Mouse (Mus musculus) forebrain, embryonic 15.5 days (tissue): ENCODE measurements around the gene Soat2. TPM values are rescaled to one million over a fixed set of nuclear protein-coding genes. Genes with fewer than 3 reads are reported as not detected.

Source experiments
- ATAC-seq: fragments of 200-750 bp; cut with Nextera tagmentation; replicated peaks from 2 replicates; pipeline ENCODE4 v1.8.0; 2017; ENCODE audit warnings: mild to moderate bottlenecking, moderate TSS enrichment, moderate library complexity
- H3K27ac ChIP-seq: fragments of 300-500 bp; sonication (generic); replicated peaks from 2 replicates; pipeline ENCODE4 v1.5.1; 2015; ENCODE audit warnings: mild to moderate bottlenecking, inconsistent platforms
- H3K27me3 ChIP-seq: fragments of 300-500 bp; sonication (generic); 2 replicates; pipeline ENCODE4 v1.6.1; 2015; ENCODE audit warnings: inconsistent platforms
- H3K36me3 ChIP-seq: fragments of 300-500 bp; sonication (generic); 2 replicates; pipeline ENCODE4 v1.6.1; 2015; ENCODE audit warnings: mild to moderate bottlenecking, inconsistent platforms
- H3K4me1 ChIP-seq: fragments of 300-500 bp; sonication (generic); 2 replicates; pipeline ENCODE4 v1.6.1; 2015; ENCODE audit warnings: inconsistent platforms
- H3K4me2 ChIP-seq: fragments of 300-500 bp; sonication (generic); replicated peaks from 2 replicates; pipeline ENCODE4 v1.6.1; 2015; ENCODE audit warnings: mild to moderate bottlenecking, inconsistent platforms
- H3K4me3 ChIP-seq: fragments of 300-500 bp; sonication (generic); 2 replicates; pipeline ENCODE4 v1.5.1; 2015; ENCODE audit warnings: mild to moderate bottlenecking, inconsistent platforms
- H3K9ac ChIP-seq: fragments of 300-500 bp; sonication (generic); replicated peaks from 2 replicates; pipeline ENCODE4 v1.6.1; 2015; ENCODE audit warnings: mild to moderate bottlenecking, inconsistent platforms
- H3K9me3 ChIP-seq: fragments of 300-500 bp; sonication (generic); 2 replicates; pipeline ENCODE4 v1.6.1; 2016; ENCODE audit warnings: inconsistent platforms
- WGBS: fragments of 180-500 bp; shearing (Covaris S2); methylation state at CpG from one replicate; pipeline ENCODE4 v1.1.7; 2015; ENCODE audit warnings: mixed read lengths; 5-methylcytosine and 5-hydroxymethylcytosine counted together
- polyA plus RNA-seq: library from polyadenylated mRNA; unstranded; fragments of >200 nt; fragmentation: Nextera tagmentation; extraction: Ambion mirVana; gene quantifications from 2 replicates; pipeline ENCODE4 v1.2.1, GENCODE M21; 2015

The Soat2 gene
- polyA plus RNA-seq, 1 experiment from 2014 or later = not detected

DNA sequence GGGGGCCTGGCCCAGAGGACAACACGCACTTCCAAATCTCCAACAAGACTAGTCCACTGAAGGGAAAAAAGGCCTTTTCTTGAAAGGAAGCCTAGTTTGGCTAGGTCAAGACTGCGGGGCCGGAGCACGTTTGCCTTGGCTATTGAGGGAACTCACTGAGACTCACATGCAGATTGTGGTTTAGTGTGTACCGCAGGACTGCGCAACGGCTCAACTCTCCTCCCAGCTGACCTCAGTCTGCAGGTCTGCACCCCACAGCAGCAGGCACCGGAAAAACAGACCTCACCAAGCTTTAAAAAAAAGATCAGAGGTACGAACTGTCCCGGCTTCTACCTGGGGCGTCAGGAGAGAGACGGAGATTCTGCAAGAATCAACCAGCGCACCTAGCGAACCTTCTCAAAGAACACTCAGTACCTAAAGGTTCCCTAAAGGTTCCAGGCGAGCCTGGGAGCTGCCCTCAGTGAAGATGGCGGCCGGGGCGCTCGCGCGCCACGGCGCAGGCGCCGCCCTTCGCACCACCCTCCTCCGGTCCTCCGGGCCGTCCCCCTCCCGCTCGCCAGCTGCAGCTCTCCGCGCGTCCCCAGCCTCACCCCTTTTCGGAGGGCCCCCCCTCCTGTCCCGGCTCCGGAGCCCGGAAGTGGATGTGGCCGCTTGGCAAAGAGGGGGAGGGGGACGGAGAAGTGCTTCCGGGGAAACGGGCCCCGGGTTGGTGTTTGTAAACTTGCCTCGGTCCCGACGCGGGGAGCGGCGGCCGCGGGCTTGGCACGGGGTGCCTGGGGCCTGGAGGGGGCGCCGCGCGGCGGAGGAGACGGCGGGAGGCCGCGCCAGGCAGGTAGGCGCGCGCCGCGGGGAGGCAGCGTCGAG, 52.9 kb downstream of the Soat2 start, which contains the start of gene Zfp740:
Gene Zfp740 (plus strand): TSS at position 279 of the 864 bp plus-strand sequence.
- H3K27ac ChIP-seq = peak within 1 kb of the TSS; percentile 99
- under 1% methylated on average over 57 of the region's 68 CpGs for WGBS

DNA sequence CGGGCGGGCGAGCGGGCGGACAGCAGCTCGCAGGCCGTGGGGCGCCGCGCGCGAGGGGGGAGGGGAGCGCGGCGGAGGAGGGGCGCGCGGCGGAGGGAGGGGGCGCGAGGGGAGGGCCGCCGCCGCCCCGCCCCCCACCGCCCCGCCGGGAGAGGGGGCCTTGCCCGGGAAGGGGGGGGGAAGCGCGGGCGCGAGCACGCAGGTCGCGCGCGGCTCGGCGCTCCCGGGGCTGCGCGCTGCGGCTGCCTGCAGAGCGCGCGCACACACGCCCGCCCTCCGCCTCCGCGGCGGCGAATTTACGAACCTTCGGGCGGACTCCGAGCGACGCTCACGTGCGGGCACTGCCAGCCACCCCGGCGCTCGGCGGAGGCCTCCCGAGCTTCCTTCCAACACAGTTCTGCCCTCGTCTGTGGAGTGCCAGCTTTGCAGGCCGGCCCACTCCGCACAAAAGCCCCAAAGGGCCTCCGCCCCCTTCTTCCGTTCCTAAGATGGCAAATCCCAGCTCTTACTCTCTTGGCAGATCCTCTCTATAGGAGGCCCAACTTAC, 53.6 kb downstream of the Soat2 start:
- Histone ChIP-seq H3K4me2 (peak overlapping the region; percentile 61), H3K36me3 (peaks cover 19% of the 10 kb centered on the region), H3K9ac (peak overlapping the region; percentile 89), H3K4me1 (peaks cover 45% of the 10 kb centered on the region), H3K4me3 (peak overlapping the region; percentile 85), H3K27me3 (no peaks in the 10 kb centered on the region), H3K9me3 (no peaks in the 10 kb centered on the region), H3K27ac (peak overlapping the region; percentile 99)
- 0% methylated on average over 39 of the region's 72 CpGs for WGBS
- ATAC-seq = peak; percentile 47

More for the DNA sequence above, 52.9 kb downstream of the Soat2 start, which contains the start of gene Zfp740:
- Histone ChIP-seq H3K9me3 (no peaks in the 10 kb centered on the region), H3K36me3 (peaks cover 12% of the 10 kb centered on the region), H3K27me3 (no peaks in the 10 kb centered on the region), H3K4me1 (peaks cover 45% of the 10 kb centered on the region), H3K9ac (peak within 1 kb of the TSS; percentile 89), H3K4me2 (peak within 1 kb of the TSS; percentile 61), H3K4me3 (peak within 1 kb of the TSS; percentile 85)
- peak; percentile 97 for ATAC-seq

DNA sequence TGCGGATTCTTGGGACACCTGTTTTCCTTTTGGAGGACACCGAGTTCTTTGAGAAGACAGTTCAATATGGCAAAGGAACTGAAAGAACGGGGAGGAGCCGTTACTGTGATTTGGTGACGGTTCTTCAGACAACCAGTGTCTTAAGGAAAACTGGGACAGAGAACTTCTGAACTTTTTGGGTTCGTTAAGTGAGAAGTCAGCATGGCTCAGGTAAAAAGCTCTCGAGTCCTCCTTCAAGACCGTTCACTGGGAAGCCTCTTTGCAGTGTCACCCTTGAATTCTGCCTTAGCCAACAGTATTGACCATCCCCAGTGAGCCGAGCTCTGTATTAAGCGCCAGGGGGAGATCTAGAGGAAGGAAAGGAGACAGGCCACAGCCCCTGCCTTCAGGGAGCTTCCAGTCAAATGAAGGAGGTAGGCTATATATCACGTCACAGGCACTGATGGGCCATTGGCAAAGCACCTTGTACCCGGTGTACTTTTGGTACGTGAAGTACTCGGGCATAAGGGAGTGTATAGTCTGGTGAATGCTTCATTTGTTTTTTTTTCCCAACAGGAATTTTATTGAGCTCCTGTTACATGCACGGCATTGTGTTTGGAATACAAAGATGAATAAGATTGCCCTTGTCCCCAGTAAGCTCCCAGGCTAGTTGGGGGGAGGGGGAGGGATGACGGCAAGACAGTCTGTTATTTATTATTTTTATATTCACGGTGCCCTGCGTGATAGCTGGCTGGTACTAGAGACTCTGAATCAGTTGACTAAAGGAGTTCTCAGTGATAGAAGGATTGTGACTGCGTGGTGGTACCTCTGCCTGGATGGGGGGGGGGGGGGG, 54.6 kb downstream of the Soat2 start, which contains the start of gene Csad:
Gene Csad (minus strand): TSS at position 51 of the 832 bp plus-strand sequence.
- Histone ChIP-seq H3K27ac (peak within 1 kb of the TSS; percentile 99), H3K4me3 (peak within 1 kb of the TSS; percentile 85), H3K36me3 (peaks cover 25% of the 10 kb centered on the region), H3K9me3 (no peaks in the 10 kb centered on the region), H3K27me3 (no peaks in the 10 kb centered on the region), H3K9ac (peak within 1 kb of the TSS; percentile 89), H3K4me1 (peaks cover 45% of the 10 kb centered on the region), H3K4me2 (peak within 1 kb of the TSS; percentile 61)
- 45% methylated on average over 19 of the region's 19 CpGs for WGBS
- no peak for ATAC-seq

DNA sequence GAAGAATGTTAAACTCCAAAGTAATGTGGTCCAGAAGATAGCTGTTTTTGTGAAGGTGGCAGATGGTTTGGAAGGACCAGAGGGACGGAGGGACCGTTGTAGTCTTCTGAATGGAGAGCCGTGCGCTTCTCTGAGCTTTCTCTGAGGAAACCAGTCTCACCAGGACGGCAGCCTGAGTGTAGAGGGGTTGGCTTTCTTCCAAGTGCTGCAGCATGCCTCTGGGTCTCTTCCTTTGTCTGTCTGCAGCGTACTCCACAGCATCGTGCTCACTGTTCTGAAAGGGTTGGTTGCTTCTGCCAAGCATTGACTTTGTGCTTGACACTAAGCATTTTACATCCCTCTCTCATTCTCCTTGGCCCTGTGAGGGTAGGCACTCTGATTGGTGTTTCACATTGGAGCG, 55.5 kb downstream of the Soat2 start:
- Histone ChIP-seq H3K27ac (peak overlapping the region; percentile 99), H3K9ac (peak overlapping the region; percentile 89), H3K4me2 (peak overlapping the region; percentile 61), H3K4me3 (peak overlapping the region; percentile 85), H3K27me3 (no peaks in the 10 kb centered on the region), H3K9me3 (no peaks in the 10 kb centered on the region), H3K4me1 (peaks cover 45% of the 10 kb centered on the region), H3K36me3 (peaks cover 34% of the 10 kb centered on the region)
- peak; percentile 27; the same call in 1 of the 2 replicates for ATAC-seq
- 11% methylated on average over 8 of the region's 8 CpGs for WGBS

DNA sequence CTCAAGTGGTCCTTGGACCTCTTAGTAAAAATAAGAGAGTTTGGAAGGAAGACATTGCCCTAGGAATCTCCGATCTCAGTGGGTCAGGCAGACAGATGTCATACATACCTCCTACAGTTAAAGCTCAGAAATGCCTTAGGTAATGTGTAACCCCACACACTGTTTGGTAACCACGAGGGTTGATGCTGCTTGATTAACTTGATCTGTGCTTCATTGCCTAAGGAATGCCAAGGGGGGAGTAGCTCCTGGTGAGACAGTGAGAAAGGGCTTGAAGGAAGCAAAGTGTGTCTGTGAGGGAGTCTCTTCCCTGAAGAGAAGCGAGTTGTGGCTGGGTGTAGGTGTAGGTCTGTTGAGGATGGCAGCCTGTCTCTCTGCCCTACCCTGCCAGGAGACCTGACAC, 57.0 kb downstream of the Soat2 start:
- H3K4me3 ChIP-seq = no peak overlapping the region
- peak overlapping the region; percentile 9; the same call in 1 of the 2 replicates for H3K9ac ChIP-seq
- no peak overlapping the region for H3K27ac ChIP-seq
- no peaks in the 10 kb centered on the region for H3K27me3 ChIP-seq
- no peak for ATAC-seq
- H3K36me3 ChIP-seq = peaks cover 44% of the 10 kb centered on the region
- H3K9me3 ChIP-seq = no peaks in the 10 kb centered on the region
- 0 out of 2 replicates have a peak overlapping the region, but pooled peaks have one; percentile 4 for H3K4me2 ChIP-seq
- whole genome bisulfite sequencing = 84% methylated on average over 3 of the region's 3 CpGs
- peaks cover 43% of the 10 kb centered on the region for H3K4me1 ChIP-seq

DNA sequence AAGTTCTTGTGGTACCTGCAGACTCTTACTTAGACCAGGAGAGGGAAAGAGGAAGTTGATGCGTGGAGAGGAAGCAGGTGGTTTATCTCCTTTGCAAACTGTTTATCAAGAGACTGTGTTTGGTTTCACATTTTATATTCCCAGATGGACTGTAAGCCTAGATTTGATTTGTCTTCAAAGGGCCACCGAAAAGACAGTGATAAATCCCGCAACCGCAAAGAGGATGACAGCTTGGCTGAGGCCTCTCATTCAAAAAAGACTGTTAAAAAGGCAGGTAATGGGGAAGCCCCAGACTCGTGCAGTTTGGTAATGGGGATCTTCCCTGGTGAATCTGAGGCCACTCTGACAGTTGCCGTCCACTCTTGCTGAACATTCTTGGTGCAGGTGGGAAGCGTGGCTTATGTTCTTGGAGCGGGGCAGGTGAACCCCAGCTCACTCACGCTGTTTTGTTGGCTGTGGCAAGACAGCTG, 57.8 kb downstream of the Soat2 start:
- WGBS = 92% methylated on average over 9 of the region's 9 CpGs
- no peak overlapping the region for H3K27ac ChIP-seq
- H3K9me3 ChIP-seq = no peaks in the 10 kb centered on the region
- H3K36me3 ChIP-seq = peaks cover 51% of the 10 kb centered on the region
- no peak overlapping the region for H3K4me2 ChIP-seq
- no peaks in the 10 kb centered on the region for H3K27me3 ChIP-seq
- H3K9ac ChIP-seq = no peak overlapping the region
- H3K4me1 ChIP-seq = peaks cover 37% of the 10 kb centered on the region
- ATAC-seq = no peak
- no peak overlapping the region for H3K4me3 ChIP-seq

DNA sequence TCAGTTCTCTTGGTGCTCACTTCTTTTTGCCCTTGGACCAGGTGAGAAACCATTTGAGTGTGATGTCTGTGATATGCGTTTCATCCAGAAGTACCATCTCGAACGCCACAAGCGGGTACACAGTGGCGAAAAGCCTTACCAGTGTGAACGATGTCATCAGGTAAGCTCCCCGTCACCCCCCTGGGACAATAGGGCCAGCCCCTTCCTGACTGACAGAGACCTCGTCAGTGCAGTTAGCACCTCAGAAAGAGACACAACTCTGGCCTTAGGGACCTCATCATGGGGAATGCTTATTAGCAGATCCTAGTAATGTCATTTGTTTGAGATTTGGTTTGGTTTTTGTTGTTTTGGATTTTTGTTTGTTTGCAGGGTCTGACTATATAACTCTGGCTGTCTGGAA, 58.8 kb downstream of the Soat2 start:
- Histone ChIP-seq H3K9me3 (no peaks in the 10 kb centered on the region), H3K9ac (no peak overlapping the region), H3K4me3 (no peak overlapping the region), H3K4me2 (no peak overlapping the region), H3K36me3 (peaks cover 61% of the 10 kb centered on the region), H3K27ac (no peak overlapping the region), H3K27me3 (no peaks in the 10 kb centered on the region), H3K4me1 (peaks cover 37% of the 10 kb centered on the region)
- WGBS = 88% methylated on average over 8 of the region's 8 CpGs
- no peak for ATAC-seq

DNA sequence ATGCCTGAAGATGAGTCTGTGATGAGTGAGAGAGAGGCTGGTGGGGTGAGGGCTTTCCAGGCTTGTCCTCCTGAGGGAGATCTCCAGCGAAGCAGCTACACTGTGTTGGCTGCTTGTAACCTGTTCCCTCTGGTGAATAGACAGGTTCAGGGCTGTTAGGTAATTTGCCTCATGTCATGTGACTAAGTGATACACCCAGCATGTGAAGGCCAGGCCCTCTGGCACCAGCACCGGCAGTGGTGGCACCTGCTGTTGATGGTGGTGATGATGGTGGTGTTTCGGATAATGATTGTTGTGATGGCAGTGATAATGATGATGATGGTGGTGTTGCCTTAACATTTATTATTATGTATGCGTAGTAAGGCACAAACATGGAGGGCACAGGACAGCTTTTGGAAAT, 60.5 kb downstream of the Soat2 start:
- H3K4me2 ChIP-seq = no peak overlapping the region
- 91% methylated on average over 4 of the region's 4 CpGs for WGBS
- no peaks in the 10 kb centered on the region for H3K9me3 ChIP-seq
- H3K4me3 ChIP-seq = no peak overlapping the region
- H3K9ac ChIP-seq = no peak overlapping the region
- H3K36me3 ChIP-seq = peaks cover 71% of the 10 kb centered on the region
- H3K4me1 ChIP-seq = peaks cover 21% of the 10 kb centered on the region
- ATAC-seq = no peak
- no peak overlapping the region for H3K27ac ChIP-seq
- no peaks in the 10 kb centered on the region for H3K27me3 ChIP-seq

DNA sequence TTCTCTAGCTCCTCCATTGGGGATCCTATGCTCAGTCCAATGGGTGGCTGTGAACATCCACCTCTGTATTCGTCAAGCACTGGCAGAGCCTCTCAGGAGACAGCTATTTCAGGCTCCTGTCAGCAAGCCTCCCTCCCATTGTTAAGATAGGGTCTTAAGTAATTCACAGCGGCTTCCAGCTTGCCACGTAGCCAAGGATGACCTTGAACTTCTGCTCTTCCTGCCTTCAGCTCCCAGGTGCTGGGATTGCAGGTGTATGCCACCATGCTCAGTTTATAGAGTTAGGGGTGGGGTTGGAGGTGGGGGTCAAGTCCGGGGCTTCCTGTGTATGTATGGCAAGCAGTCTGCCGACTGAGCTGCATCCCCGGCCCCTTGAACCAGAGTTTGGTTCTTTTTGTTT, 61.6 kb downstream of the Soat2 start:
- Histone ChIP-seq H3K9ac (no peak overlapping the region), H3K4me2 (no peak overlapping the region), H3K36me3 (peaks cover 73% of the 10 kb centered on the region), H3K4me1 (peaks cover 10% of the 10 kb centered on the region), H3K4me3 (no peak overlapping the region), H3K9me3 (no peaks in the 10 kb centered on the region), H3K27ac (no peak overlapping the region), H3K27me3 (no peaks in the 10 kb centered on the region)
- ATAC-seq = no peak
- WGBS = 85% methylated on average over 6 of the region's 6 CpGs
